Mouse (Mus musculus) naive thymus-derived CD4-positive, alpha-beta T cell, adult 2 months (primary cell): ENCODE results near the gene Ehmt2.
"Not testable (repeated sequence)": the region's sequence is repeated elsewhere in the genome, so short reads cannot be mapped to it uniquely, and the experiment has no call there.

Experiments used
- DNase-seq: peaks from one replicate; pipeline ENCODE4 v3.0.0-alpha.2; 2011; ENCODE audit warnings: low read depth

The Ehmt2 gene

DNA sequence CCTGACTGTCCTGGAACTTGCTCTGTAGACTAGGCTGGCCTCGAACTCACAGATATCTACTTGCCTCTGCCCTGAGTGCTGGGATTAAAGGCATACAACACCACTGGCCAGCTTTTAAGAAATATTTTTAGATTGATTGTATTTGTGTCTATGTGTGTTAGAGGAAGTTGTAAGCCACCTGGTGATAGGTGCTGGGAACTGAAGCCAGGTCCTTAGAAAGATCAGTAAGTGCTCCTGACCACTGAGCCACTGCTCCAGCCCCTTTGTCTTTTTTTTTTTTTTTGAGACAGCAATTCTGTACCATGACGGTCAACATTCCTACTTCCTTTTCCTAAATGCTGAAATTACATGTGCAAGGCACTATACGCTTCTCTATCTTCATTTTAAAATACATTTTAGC lies 55.0 kb downstream of the Ehmt2 start:
- DNase-seq, result no peak

DNA sequence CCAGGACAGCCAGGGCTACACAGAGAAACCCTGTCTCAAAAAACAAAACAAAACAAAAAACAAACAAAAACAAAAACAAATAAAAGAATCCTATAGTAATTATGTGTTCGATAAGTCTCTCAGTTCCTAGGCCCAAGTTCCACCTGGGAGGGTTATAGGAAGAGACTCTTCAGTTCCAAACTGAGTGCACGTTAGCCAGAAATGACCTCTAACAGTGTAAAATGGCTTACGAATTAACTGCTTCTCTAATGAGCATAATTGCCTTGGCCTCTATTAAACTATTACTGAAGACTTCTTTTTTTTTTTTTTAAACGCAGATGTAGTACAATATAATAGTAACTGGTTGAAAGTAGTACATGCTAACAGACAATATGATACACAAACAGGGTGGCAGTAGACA lies 55.6 kb downstream of the Ehmt2 start:
- DNase-seq, result no peak

DNA sequence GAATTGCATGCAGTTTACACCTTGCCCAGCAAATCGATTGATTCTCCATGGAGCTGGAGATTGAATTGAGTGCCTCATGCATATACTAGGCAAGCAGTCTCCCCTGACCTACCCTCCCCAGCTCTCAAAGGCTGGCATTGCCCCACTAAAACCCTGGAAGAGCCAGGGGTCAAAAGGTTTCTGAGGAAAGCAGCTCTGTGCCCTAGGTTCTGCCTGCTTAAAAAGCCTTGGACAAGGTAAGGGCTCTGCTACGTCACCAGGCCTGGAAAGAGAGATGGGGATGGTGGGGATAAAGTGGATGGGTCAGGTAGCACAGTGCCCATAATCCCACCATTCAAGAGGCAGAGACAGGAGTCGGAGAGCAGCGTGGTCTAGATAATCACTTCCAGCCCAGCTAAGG lies 56.6 kb downstream of the Ehmt2 start:
- peak; percentile 28 for DNase-seq

DNA sequence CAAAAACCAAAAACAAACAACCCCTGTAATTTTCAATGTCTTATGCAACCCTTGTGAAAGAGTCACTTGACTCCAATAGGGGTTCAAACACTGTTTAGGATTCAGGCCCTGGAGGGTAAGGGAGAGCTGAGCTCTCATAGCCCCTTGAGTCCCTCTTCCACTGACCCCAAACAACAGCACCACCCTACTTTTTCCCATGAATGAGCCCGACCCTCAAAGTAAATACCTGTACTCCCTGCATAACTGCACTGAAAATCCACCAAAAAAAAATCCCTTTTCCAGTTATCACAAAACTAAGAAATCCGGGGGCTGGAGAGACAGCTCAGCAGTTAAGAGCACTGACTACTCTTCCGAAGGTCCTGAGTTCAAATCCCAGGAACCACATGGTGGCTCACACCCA lies 57.6 kb downstream of the Ehmt2 start:
- DNase-seq, result peak; percentile 26

DNA sequence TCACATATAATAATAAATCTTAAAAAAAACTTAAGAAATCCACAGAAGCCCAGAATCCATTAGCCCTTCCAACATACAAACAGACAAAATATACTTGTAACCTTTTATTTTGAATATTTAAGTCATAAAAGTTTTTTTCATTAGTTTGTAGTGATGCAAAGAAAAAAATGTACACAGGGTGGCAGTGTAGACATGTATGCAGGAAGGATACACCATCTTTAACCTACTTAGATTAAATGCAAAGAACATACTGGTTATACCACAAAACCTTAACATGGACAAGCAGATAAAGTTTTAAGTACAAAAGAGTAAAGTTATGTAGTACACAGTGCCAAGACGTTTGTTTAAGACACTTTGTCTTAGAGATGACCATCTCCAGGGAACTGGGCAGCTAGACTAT lies 58.1 kb downstream of the Ehmt2 start:
- DNase-seq, result peak; percentile 67

DNA sequence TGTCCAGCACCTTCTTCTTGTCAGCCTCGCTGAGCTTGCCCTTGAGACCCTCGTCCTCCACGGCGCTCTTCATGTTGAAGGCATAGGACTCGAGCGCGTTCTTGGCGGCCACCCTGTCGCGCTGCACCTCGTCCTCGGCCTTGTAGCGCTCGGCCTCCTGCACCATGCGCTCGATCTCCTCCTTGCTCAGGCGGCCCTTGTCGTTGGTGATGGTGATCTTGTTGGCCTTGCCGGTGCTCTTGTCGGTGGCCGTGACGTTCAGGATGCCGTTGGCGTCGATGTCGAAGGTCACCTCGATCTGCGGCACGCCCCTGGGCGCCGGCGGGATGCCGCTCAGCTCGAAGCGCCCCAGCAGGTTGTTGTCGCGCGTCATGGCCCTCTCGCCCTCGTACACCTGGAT lies 59.0 kb downstream of the Ehmt2 start:
- DNase-seq, result peak; percentile 16

DNA sequence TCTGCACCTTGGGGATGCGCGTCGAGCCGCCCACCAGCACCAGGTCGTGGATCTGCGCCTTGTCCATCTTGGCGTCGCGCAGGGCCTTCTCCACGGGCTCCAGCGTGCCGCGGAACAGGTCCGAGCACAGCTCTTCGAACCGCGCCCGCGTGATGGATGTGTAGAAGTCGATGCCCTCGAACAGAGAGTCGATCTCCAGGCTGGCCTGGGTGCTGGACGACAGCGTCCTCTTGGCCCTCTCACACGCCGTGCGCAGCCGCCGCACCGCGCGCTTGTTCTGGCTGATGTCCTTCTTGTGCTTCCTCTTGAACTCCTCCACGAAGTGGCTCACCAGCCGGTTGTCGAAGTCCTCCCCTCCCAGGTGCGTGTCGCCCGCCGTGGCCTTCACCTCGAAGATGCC lies 59.7 kb downstream of the Ehmt2 start:
- DNase-seq, result not testable (repeated sequence)

DNA sequence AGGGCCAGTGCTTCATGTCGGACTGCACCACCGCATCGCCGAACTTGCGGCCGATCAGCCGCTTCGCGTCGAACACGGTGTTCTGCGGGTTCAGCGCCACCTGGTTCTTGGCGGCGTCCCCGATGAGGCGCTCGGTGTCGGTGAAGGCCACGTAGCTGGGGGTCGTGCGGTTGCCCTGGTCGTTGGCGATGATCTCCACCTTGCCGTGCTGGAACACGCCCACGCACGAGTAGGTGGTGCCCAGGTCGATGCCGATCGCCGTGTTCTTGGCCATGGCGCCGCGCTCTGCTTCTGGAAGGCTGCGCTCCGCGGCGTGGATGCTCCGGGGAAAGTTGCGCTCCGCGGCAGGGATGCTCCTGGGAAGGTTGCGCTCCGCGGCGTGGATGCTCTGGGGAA lies 60.5 kb downstream of the Ehmt2 start:
- not testable (repeated sequence) for DNase-seq

DNA sequence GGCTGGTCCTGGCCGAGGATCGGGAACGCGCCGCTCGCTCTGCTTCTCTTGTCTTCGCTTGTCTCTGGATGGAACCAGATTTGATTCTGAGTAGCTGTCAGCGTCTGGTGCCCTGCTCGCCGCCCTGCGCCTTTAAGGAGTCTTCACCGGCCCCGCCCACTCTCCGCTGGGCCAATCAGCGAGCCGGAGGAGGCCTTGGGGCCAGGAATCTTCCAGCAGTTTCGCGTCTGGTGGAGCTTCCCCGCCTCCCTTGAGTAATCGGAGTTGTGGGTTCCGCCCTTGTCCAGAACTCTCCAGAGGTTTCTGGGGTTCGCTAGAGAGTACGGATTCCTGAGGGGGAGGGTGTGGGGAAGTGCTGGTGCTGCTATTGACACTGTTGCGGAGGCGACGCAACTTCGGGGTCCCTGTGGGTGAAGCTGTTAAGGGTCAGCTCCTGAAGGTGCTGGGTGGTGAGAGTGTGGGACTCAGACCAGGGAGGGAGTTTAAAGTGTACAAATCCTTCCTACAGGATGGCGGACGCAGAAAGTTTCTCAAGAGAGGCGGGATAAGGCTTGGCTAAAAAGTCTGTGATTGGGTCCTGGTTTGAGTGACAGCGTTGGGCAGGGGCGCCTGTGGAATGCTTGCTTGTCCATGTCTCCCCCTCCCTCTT lies 61.0 kb downstream of the Ehmt2 start, which contains the start of gene Hspa1b:
TSS of gene Hspa1b (minus strand) at position 109 of the 649 bp plus-strand sequence.
- DNase-seq, result peak; percentile 83

DNA sequence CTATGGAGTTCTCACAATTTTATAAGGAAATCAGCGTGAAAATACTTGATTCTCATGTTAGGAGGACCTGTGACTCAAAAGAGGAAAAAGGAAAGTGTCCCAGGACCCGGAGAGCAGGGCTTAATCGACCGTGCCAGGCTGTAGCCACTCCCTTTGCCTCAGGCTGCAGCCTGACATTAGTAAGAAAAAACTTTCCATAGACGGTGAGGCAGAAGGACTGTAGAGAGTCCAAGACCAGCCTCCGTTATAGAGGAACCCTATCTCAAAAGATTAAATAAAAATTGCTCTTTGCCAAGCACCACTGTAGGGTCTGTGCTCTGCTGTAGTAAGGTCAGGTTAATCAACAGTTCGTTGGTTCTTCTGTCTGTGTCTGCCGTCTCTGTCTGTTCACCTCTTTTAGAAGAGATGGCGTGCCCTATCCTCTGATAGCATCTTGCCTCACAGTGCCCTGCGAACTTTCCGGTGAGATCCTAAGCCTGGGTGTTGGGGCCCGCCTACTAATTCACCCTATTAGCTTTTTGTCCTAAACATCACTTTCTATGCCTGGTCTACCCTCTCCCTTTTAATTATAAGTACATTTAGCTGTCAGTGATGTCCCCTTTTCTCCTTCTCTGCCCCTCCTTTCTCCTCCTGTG lies 61.7 kb downstream of the Ehmt2 start:
- DNase-seq, result no peak

DNA sequence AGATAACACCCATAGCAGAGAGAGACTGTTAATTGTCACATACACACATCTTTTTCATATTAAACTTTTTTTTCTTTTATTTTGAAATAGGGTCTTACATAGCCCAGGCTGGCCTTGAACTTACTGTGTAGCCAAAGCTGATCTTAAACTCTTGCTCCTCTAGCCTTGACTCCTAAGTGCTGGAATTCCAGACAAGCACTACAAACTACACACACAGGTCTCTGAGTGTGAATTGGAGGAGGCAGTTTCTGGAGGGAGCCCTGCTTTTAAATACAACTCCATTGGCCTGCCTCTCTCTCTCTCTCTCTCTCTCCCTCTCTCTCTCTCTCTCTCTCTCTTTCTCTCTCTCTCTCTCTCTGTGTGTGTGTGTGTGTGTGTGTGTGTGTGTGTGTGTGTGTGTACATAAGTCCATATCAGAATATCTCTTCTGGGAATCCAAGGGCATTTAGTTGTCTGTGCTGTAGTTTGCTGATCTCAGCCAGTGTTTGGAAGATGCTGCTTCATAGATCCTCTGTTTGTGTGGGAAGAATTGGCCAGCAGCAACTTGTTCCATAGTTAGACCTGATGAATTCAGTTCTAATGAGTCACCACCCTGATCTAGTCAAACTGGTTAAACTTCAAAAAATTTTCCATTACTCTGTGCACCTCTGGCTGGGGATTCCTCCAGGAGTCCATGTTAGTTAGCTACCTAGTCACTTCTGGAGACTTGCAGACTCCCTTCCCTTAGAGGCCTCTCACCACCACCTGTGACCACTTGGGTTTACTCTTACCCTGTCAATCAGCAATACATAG lies 62.6 kb downstream of the Ehmt2 start:
- DNase-seq, result no peak

DNA sequence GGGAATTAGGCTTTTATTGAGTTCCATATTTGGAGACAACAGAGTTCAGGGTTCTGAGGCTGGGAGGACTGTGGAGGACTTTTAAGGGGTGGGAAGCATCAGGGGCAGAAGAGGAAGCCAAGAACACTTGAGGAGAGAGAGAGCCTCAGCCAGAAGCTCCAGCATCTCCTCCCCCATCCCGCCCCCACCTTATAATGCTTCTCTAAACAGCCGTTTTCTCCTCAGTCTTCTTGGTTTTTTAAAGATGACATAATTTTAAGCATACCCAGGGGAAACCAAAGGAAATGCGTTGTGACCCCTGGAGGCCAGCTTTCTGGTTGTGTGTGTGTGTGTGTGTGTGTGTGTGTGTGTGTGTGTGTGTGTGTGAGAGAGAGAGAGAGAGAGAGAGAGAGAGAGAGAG lies 63.9 kb downstream of the Ehmt2 start:
- no peak for DNase-seq

DNA sequence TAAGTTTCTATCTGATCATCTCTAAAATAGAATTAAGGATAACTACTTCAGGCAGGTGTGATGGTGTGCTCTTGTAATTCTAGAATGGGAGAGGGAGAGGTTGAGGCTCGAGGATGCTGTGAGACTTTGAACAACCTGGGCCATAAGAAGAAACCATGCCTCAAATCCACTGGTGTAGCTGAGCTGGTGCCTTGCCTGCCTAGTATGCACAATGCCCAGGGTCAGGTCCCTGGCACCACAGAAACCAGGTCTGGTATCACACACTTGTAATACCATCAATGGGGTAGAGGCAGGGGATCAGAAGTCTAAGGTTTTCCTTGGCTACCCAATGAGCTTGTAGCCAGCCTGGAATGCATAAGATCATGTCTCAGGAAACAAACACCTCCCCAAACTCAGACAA lies 64.6 kb downstream of the Ehmt2 start:
- no peak for DNase-seq
